Mouse (Mus musculus) olfactory bulb, adult 2 months (tissue): Measurements from ENCODE around the gene Cyp2w1. TPM values are rescaled to one million over a fixed set of nuclear protein-coding genes. Genes with fewer than 3 reads are reported as not detected.
"Not testable (repeated sequence)": the region's sequence is repeated elsewhere in the genome, so short reads cannot be mapped to it uniquely, and the experiment has no call there.

Experiments used
- H3K27ac ChIP-seq: fragments of 200-500 bp; 2 replicates; pipeline ENCODE4 v1.5.1; 2012; ENCODE audit warnings: low read depth, low read length; ENCODE audit not compliant: insufficient read depth
- H3K4me1 ChIP-seq: fragments of 200-500 bp; 2 replicates; pipeline ENCODE4 v1.6.1; 2012; ENCODE audit warnings: low read length; ENCODE audit not compliant: control insufficient read depth, insufficient read depth
- H3K4me3 ChIP-seq: fragments of 200-500 bp; 2 replicates; pipeline ENCODE4 v1.5.1; 2012; ENCODE audit warnings: mild to moderate bottlenecking, low read depth, low read length, moderate library complexity; ENCODE audit not compliant: insufficient read depth
- CTCF ChIP-seq: fragments of 200-500 bp; IDR thresholded peaks from 2 replicates; pipeline ENCODE4 v1.5.1; 2012; ENCODE audit warnings: low read depth, mild to moderate bottlenecking, low read length, moderate library complexity; ENCODE audit not compliant: insufficient read depth
- POLR2A ChIP-seq: fragments of 200-500 bp; IDR thresholded peaks from 2 replicates; pipeline ENCODE4 v1.6.1; 2012; ENCODE audit warnings: mild to moderate bottlenecking, low read depth, low read length, moderate library complexity; ENCODE audit not compliant: insufficient read depth
- WGBS: fragments of 180-500 bp; shearing (Covaris S2); methylation state at CpG from one replicate; pipeline ENCODE4 v1.1.7; 2018; 5-methylcytosine and 5-hydroxymethylcytosine counted together
- polyA plus RNA-seq: library from polyadenylated mRNA; stranded (reverse); fragments of >200 nt; gene quantifications from 2 replicates; pipeline ENCODE4 v1.2.4, GENCODE M21; 2012; ENCODE audit warnings: low replicate concordance; ENCODE audit not compliant: missing spikeins, insufficient read depth, insufficient read length

Cyp2w1 gene
- polyA plus RNA-seq, 1 experiment = not detected

GRCm38 (mm10) chr5:139383234-139383633 lies 30.8 kb downstream of the Cyp2w1 start:
- Histone ChIP-seq H3K4me3 (no peak overlapping the region), H3K27ac (peak overlapping the region; percentile 22), H3K4me1 (peaks cover 50% of the 10 kb centered on the region)
- WGBS = 73% methylated on average over 9 of the region's 9 CpGs
- no peak for TF ChIP-seq CTCF
- TF ChIP-seq POLR2A = no peak

- peaks cover 54% of the 10 kb centered on the region for H3K4me1 ChIP-seq
- 75% methylated on average over 10 of the region's 10 CpGs for WGBS
- H3K27ac ChIP-seq = no peak overlapping the region
- TF ChIP-seq CTCF (no peak), POLR2A (no peak)
- no peak overlapping the region for H3K4me3 ChIP-seq
These were observed 32.1 kb downstream of the Cyp2w1 start for GRCm38 (mm10) chr5:139384531-139384930.

- 92% methylated on average over 5 of the region's 5 CpGs for WGBS
- peaks cover 52% of the 10 kb centered on the region for H3K4me1 ChIP-seq
- TF ChIP-seq CTCF (no peak), POLR2A (no peak)
These were observed 33.6 kb downstream of the Cyp2w1 start for GRCm38 (mm10) chr5:139386047-139386446.

GRCm38 (mm10) chr5:139387329-139388194 lies 35.1 kb downstream of the Cyp2w1 start:
- TF ChIP-seq POLR2A = no peak
- TF ChIP-seq CTCF = no peak
- 80% methylated on average over 10 of the region's 10 CpGs for WGBS
- no peak overlapping the region for H3K4me3 ChIP-seq
- H3K27ac ChIP-seq = 0 out of 2 replicates have a peak overlapping the region, but pooled peaks have one; percentile 2
- peaks cover 50% of the 10 kb centered on the region for H3K4me1 ChIP-seq

More at GRCm38 (mm10) chr5:139386047-139386446, 33.6 kb downstream of the Cyp2w1 start:
- H3K27ac ChIP-seq = no peak overlapping the region
- H3K4me3 ChIP-seq = no peak overlapping the region

- no peak for TF ChIP-seq CTCF
- no peak for TF ChIP-seq POLR2A
- 0 out of 2 replicates have a peak overlapping the region, but pooled peaks have one; percentile 2 for H3K27ac ChIP-seq
- WGBS = 68% methylated on average over 4 of the region's 4 CpGs
These were observed 35.8 kb downstream of the Cyp2w1 start for GRCm38 (mm10) chr5:139388195-139388570.

GRCm38 (mm10) chr5:139388694-139389675 lies 36.6 kb downstream of the Cyp2w1 start:
- H3K27ac ChIP-seq = peak overlapping the region; percentile 65
- no peak for TF ChIP-seq CTCF
- no peak for TF ChIP-seq POLR2A
- H3K4me3 ChIP-seq = no peak overlapping the region
- WGBS = 59% methylated on average over 17 of the region's 17 CpGs
- peaks cover 38% of the 10 kb centered on the region for H3K4me1 ChIP-seq

More at GRCm38 (mm10) chr5:139388195-139388570, 35.8 kb downstream of the Cyp2w1 start:
- Histone ChIP-seq H3K4me1 (peaks cover 44% of the 10 kb centered on the region), H3K4me3 (no peak overlapping the region)

- 16% methylated on average over 6 of the region's 6 CpGs for WGBS
- TF ChIP-seq POLR2A (no peak), CTCF (no peak)
- Histone ChIP-seq H3K4me1 (peaks cover 38% of the 10 kb centered on the region), H3K4me3 (no peak overlapping the region), H3K27ac (peak overlapping the region; percentile 41)
These were observed 37.3 kb downstream of the Cyp2w1 start for GRCm38 (mm10) chr5:139389676-139390061.

- Histone ChIP-seq H3K27ac (peak overlapping the region; percentile 41; the same call in 1 of the 2 replicates), H3K4me1 (peaks cover 38% of the 10 kb centered on the region)
- 95% methylated on average over 5 of the region's 5 CpGs for WGBS
- not testable (repeated sequence) for H3K4me3 ChIP-seq
These were observed 38.1 kb downstream of the Cyp2w1 start for GRCm38 (mm10) chr5:139390324-139391119.
